10 mouse cellular contexts compared by ENCODE assay signal in the genomic region with DNA sequence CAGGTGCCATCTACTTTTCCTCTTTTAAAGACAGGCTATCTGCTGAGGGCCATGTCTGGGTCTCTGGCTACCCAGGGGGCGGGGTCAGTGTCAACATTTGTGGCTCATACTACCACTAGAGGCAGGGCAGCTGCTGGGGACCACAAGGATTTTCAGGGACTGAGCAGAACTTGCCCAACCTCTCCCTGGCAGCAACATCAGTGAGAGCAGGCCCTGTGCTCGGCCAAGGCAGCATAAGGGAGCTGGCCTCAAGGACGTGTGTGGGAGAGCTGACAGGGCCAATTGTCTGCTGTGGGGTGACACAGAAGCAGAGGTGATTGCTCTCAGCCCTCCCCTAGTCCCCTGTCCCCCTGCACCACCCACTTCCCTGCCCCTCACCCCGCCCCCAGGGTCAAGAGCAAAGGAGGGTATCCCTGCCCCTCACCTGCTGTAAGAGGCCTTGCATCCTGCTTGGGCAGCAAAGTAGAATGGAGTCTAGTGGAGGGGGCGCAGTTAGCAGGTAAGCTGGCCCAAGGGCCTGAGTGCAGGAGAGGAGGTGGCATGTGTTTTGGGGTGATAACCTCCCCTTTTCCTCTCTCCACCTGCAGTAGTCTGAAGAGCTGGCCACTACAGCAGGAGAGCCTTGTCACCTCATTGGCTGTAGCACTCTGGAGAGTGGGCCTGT. TPM values are rescaled to one million over a fixed set of nuclear protein-coding genes. Genes with fewer than 3 reads are reported as not detected.
A peak's percentile ranks its signal among the peaks of the same experiment; 100 is the strongest.
DNase-seq lines count a peak whose midpoint lies in the region; ATAC-seq and TF ChIP-seq lines count a peak whose summit lies in the region.
"Had no signal": no experiment of that assay in that cellular context is flagged by ENCODE, and none has a peak within 500 bp of the region (broad histone marks: within the 10 kb centered on the region; RNA-seq: fewer than 3 reads in every experiment).

No protein-coding gene starts in this region.

- 79% methylated on average over 5 of the region's 5 CpGs for WGBS in hindbrain, embryonic 11.5 days
- 60% methylated on average over 5 of the region's 5 CpGs for WGBS in hindbrain, postnatal 0 days
- WGBS in embryonic facial prominence, embryonic 15.5 days, result 75% methylated on average over 5 of the region's 5 CpGs
- 68% methylated on average over 5 of the region's 5 CpGs for WGBS in forebrain, postnatal 0 days

- no peak overlapping the region for H3K4me2 ChIP-seq in hindbrain, embryonic 11.5 days (replicated peaks; ENCODE audit: low read depth, low read length)
- no peak overlapping the region for H3K4me2 ChIP-seq in hindbrain, postnatal 0 days (ENCODE audit: low read depth, low read length)
- no peak overlapping the region for H3K4me2 ChIP-seq in embryonic facial prominence, embryonic 15.5 days (replicated peaks)
- no peak overlapping the region for H3K4me2 ChIP-seq in forebrain, postnatal 0 days (ENCODE audit: low read depth)
- H3K4me2 ChIP-seq: heart, embryonic 13.5 days; midbrain, embryonic 15.5 days had no signal

- H3K9ac ChIP-seq in hindbrain, embryonic 11.5 days (ENCODE audit: low read depth, low read length), result no peak overlapping the region
- H3K9ac ChIP-seq in hindbrain, postnatal 0 days (replicated peaks; ENCODE audit: low read length), result no peak overlapping the region
- no peak overlapping the region for H3K9ac ChIP-seq in embryonic facial prominence, embryonic 15.5 days
- H3K9ac ChIP-seq in forebrain, postnatal 0 days, result no peak overlapping the region
- H3K9ac ChIP-seq: heart, embryonic 13.5 days; midbrain, embryonic 15.5 days had no signal

- no peaks in the 10 kb centered on the region for H3K36me3 ChIP-seq in hindbrain, embryonic 11.5 days (ENCODE audit: control insufficient read depth, insufficient read depth, low read length)
- H3K36me3 ChIP-seq in hindbrain, postnatal 0 days (ENCODE audit: insufficient read depth, low read length), result no peaks in the 10 kb centered on the region
- H3K36me3 ChIP-seq in embryonic facial prominence, embryonic 15.5 days, result no peaks in the 10 kb centered on the region
- no peaks in the 10 kb centered on the region for H3K36me3 ChIP-seq in forebrain, postnatal 0 days (ENCODE audit: insufficient read depth)
- H3K36me3 ChIP-seq: heart, embryonic 13.5 days; midbrain, embryonic 15.5 days had no signal

- H3K4me1 ChIP-seq in hindbrain, embryonic 11.5 days (replicated peaks; ENCODE audit: control insufficient read depth, insufficient read depth, low read length), result no peaks in the 10 kb centered on the region
- H3K4me1 ChIP-seq in hindbrain, postnatal 0 days (ENCODE audit: insufficient read depth, low read length), result no peaks in the 10 kb centered on the region
- H3K4me1 ChIP-seq in embryonic facial prominence, embryonic 15.5 days, result no peaks in the 10 kb centered on the region
- H3K4me1 ChIP-seq in forebrain, postnatal 0 days (ENCODE audit: insufficient read depth), result no peaks in the 10 kb centered on the region
- H3K4me1 ChIP-seq: midbrain, embryonic 15.5 days had no signal

- ATAC-seq in hindbrain, embryonic 11.5 days (ENCODE audit: low FRiP score), result peak; percentile 51
- no peak for ATAC-seq in hindbrain, postnatal 0 days
- ATAC-seq in embryonic facial prominence, embryonic 15.5 days (ENCODE audit: insufficient number of reproducible peaks, low FRiP score, low TSS enrichment, low read depth), result peak; percentile 34; the same call in 1 of the 2 replicates
- ATAC-seq in forebrain, postnatal 0 days, result no peak
- ATAC-seq: midbrain, embryonic 15.5 days had no signal

- H3K27me3 ChIP-seq in hindbrain, embryonic 11.5 days (ENCODE audit: control insufficient read depth, insufficient read depth, low read length), result no peaks in the 10 kb centered on the region
- H3K27me3 ChIP-seq in hindbrain, postnatal 0 days (ENCODE audit: insufficient read depth, low read length), result no peaks in the 10 kb centered on the region
- no peaks in the 10 kb centered on the region for H3K27me3 ChIP-seq in embryonic facial prominence, embryonic 15.5 days
- H3K27me3 ChIP-seq in forebrain, postnatal 0 days (ENCODE audit: insufficient read depth, low read length), result no peaks in the 10 kb centered on the region
- H3K27me3 ChIP-seq: heart, embryonic 13.5 days; midbrain, embryonic 15.5 days had no signal

- H3K9me3 ChIP-seq in hindbrain, embryonic 11.5 days (ENCODE audit: control insufficient read depth, low read length), result no peaks in the 10 kb centered on the region
- H3K9me3 ChIP-seq in hindbrain, postnatal 0 days (ENCODE audit: low read length), result no peaks in the 10 kb centered on the region
- H3K9me3 ChIP-seq in embryonic facial prominence, embryonic 15.5 days (replicated peaks), result no peaks in the 10 kb centered on the region
- no peaks in the 10 kb centered on the region for H3K9me3 ChIP-seq in forebrain, postnatal 0 days (ENCODE audit: low read length)
- H3K9me3 ChIP-seq: heart, embryonic 13.5 days; midbrain, embryonic 15.5 days had no signal

- H3K27ac ChIP-seq in hindbrain, embryonic 11.5 days (ENCODE audit: low read depth, low read length), result no peak overlapping the region
- no peak overlapping the region for H3K27ac ChIP-seq in hindbrain, postnatal 0 days
- no peak overlapping the region for H3K27ac ChIP-seq in embryonic facial prominence, embryonic 15.5 days (replicated peaks)
- H3K27ac ChIP-seq in forebrain, postnatal 0 days (ENCODE audit: low read depth, low read length), result no peak overlapping the region
- H3K27ac ChIP-seq: heart, embryonic 13.5 days; midbrain, embryonic 15.5 days had no signal

- H3K4me3 ChIP-seq in hindbrain, embryonic 11.5 days (ENCODE audit: low read depth, low read length), result no peak overlapping the region
- H3K4me3 ChIP-seq in hindbrain, postnatal 0 days (ENCODE audit: low read length), result no peak overlapping the region
- H3K4me3 ChIP-seq in embryonic facial prominence, embryonic 15.5 days (replicated peaks), result no peak overlapping the region
- H3K4me3 ChIP-seq in forebrain, postnatal 0 days (ENCODE audit: low read depth, low read length), result no peak overlapping the region
- H3K4me3 ChIP-seq: heart, embryonic 13.5 days; midbrain, embryonic 15.5 days had no signal

- TF ChIP-seq CTCF in hindbrain, postnatal 0 days (IDR thresholded peaks at IDR 0.05; ENCODE audit: low read depth), result no peak
- TF ChIP-seq CTCF in forebrain, postnatal 0 days (IDR thresholded peaks at IDR 0.05; ENCODE audit: low read depth), result no peak

- no peak for DNase-seq in hindbrain, embryonic 11.5 days (ENCODE audit: low spot score)
- DNase-seq in hindbrain, postnatal 0 days (ENCODE audit: low spot score), result no peak
- peak; percentile 44 for DNase-seq in Muller cell, postnatal 12 days (ENCODE audit: inconsistent ontology term)
- peak; percentile 41 for DNase-seq in lung, postnatal 10 days
- DNase-seq in cerebellum, adult 8-10 months, result no peak
- DNase-seq in forebrain, postnatal 0 days, result no peak
- no peak for DNase-seq in urinary bladder, adult 2 months (ENCODE audit: low spot score)

RNA-seq across cellular contexts. Expression of a gene that starts 51.7 kb away (rescaled TPM):
- polyA plus RNA-seq in hindbrain, embryonic 11.5 days (2014; fragmentation: Nextera tagmentation; extraction: Ambion mirVana), result 28.2 and 29.3 TPM in 2 replicates
- total RNA-seq in hindbrain, postnatal 0 days (2014; rRNA removed), result 16.4 and 17.9 TPM in 2 replicates
- 34.7 and 35.1 TPM in 2 replicates for polyA plus RNA-seq in hindbrain, postnatal 0 days (2015; fragmentation: Nextera tagmentation; extraction: Ambion mirVana)
- polyA plus RNA-seq in embryonic facial prominence, embryonic 15.5 days (2015; fragmentation: Nextera tagmentation; extraction: Ambion mirVana), result 49.9 and 58.6 TPM in 2 replicates
- 21.3 and 28.1 TPM in 2 replicates for total RNA-seq in forebrain, postnatal 0 days (2014; rRNA removed)
- 31.4 and 34.9 TPM in 2 replicates for polyA plus RNA-seq in forebrain, postnatal 0 days (2015; fragmentation: Nextera tagmentation; extraction: Ambion mirVana)
- polyA plus RNA-seq in urinary bladder, adult 2 months (2012; rRNA removed), result 102 and 127 TPM in 2 replicates

Comparison
In these comparisons a context has a peak if more than half of its experiments do, and no peak if none do; other contexts are left out.
1. ATAC-seq: peak in hindbrain, embryonic 11.5 days (single experiment) and embryonic facial prominence, embryonic 15.5 days (single experiment); none in hindbrain, postnatal 0 days (single experiment) and forebrain, postnatal 0 days (single experiment).
2. DNase-seq: peak in Muller cell, postnatal 12 days (single experiment) and lung, postnatal 10 days (single experiment); none in hindbrain, embryonic 11.5 days (single experiment), hindbrain, postnatal 0 days (single experiment), cerebellum, adult 8-10 months (single experiment), forebrain, postnatal 0 days (single experiment) and urinary bladder, adult 2 months (single experiment).